Mouse (Mus musculus) liver, embryonic 13.5 days (tissue): ENCODE data around the gene Klhl29. TPM values are rescaled to one million over a fixed set of nuclear protein-coding genes. Genes with fewer than 3 reads are reported as not detected.

Source experiments
- ATAC-seq: fragments of 200-750 bp; cut with Nextera tagmentation; 2 replicates; pipeline ENCODE4 v1.8.0; 2017; ENCODE audit warnings: low read depth, mild to moderate bottlenecking, moderate number of reproducible peaks, moderate library complexity
- DNase-seq: peaks from one replicate; pipeline ENCODE4 v3.0.0; 2022
- H3K27ac ChIP-seq: fragments of 300-500 bp; sonication (generic); 2 replicates; pipeline ENCODE4 v1.5.1; 2015; ENCODE audit warnings: moderate library complexity, mild to moderate bottlenecking, inconsistent platforms
- H3K27me3 ChIP-seq: fragments of 300-500 bp; sonication (generic); 2 replicates; pipeline ENCODE4 v1.6.1; 2015; ENCODE audit warnings: mild to moderate bottlenecking, inconsistent platforms
- H3K36me3 ChIP-seq: fragments of 300-500 bp; sonication (generic); 2 replicates; pipeline ENCODE4 v1.6.1; 2015; ENCODE audit warnings: mild to moderate bottlenecking, inconsistent platforms
- H3K4me1 ChIP-seq: fragments of 300-500 bp; sonication (generic); replicated peaks from 2 replicates; pipeline ENCODE4 v1.6.1; 2015; ENCODE audit warnings: inconsistent platforms
- H3K4me2 ChIP-seq: fragments of 300-500 bp; sonication (generic); 2 replicates; pipeline ENCODE4 v1.6.1; 2015; ENCODE audit warnings: inconsistent platforms, mild to moderate bottlenecking, moderate library complexity
- H3K4me3 ChIP-seq: fragments of 300-500 bp; sonication (generic); replicated peaks from 2 replicates; pipeline ENCODE4 v1.5.1; 2015; ENCODE audit warnings: mild to moderate bottlenecking, inconsistent platforms
- H3K9ac ChIP-seq: fragments of 300-500 bp; sonication (generic); 2 replicates; pipeline ENCODE4 v1.6.1; 2015; ENCODE audit warnings: mild to moderate bottlenecking, inconsistent platforms
- H3K9me3 ChIP-seq: fragments of 300-500 bp; sonication (generic); replicated peaks from 2 replicates; pipeline ENCODE4 v1.6.1; 2016; ENCODE audit warnings: inconsistent platforms
- WGBS: fragments of 180-500 bp; shearing (Covaris S2); methylation state at CpG from one replicate; pipeline ENCODE4 v1.1.7; 2015; ENCODE audit not compliant: insufficient replicate concordance; 5-methylcytosine and 5-hydroxymethylcytosine counted together
- polyA plus RNA-seq: library from polyadenylated mRNA; unstranded; fragments of >200 nt; fragmentation: Nextera tagmentation; extraction: Ambion mirVana; gene quantifications from 2 replicates; pipeline ENCODE4 v1.2.1, GENCODE M21; 2015

Klhl29 gene
- polyA plus RNA-seq, 1 experiment from 2014 or later, result 0.05 TPM

DNA sequence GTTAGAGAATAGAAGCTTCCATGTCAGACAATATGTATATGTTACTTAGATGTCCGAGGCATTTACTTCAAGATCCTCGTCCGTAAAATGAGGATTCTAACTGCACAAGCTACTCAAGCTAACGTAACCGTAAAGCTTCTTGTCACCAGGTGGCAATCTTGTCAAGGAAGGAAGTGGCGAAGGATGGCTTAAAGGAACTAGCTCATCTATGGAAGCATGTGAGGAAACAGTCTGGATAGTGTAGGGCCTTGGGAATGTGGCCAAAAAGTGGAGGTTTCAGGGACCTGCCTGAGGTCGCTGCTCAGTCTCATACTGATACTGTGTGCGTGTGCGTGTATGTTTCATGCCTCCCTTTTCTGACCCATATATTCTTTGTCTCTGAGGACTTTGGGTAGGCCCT lies 275.9 kb downstream of the Klhl29 start:
- H3K4me2 ChIP-seq, result no peak overlapping the region
- no peak overlapping the region for H3K27ac ChIP-seq
- no peak overlapping the region for H3K9ac ChIP-seq
- DNase-seq (no peak), ATAC-seq (no peak)
- H3K27me3 ChIP-seq, result no peaks in the 10 kb centered on the region
- no peak overlapping the region for H3K4me3 ChIP-seq
- no peaks in the 10 kb centered on the region for H3K4me1 ChIP-seq
- no peaks in the 10 kb centered on the region for H3K9me3 ChIP-seq
- 60% methylated on average over 9 of the region's 9 CpGs for WGBS
- no peaks in the 10 kb centered on the region for H3K36me3 ChIP-seq

DNA sequence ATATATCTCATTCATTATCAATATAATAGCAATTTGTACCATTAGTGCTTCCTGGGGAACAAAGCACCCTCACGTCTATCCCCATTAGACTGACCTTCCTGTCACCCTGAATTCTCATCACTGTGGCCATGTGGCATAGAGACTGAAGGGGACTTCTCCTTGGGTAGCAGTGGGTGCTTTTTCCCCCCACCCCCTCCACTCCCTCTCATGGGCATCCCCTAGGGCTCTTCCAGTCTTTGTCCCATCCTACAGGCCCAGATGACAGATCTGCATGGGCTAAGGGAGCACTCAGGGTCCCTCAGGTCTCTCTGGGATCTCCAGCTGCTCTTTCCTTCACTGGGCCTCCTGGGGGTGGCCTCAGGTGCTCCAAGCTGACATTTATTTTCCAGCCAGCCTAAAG lies 286.8 kb downstream of the Klhl29 start:
- Histone ChIP-seq H3K4me2 (no peak overlapping the region), H3K27me3 (no peaks in the 10 kb centered on the region), H3K4me1 (no peaks in the 10 kb centered on the region), H3K9me3 (no peaks in the 10 kb centered on the region), H3K27ac (no peak overlapping the region), H3K9ac (no peak overlapping the region), H3K4me3 (no peak overlapping the region), H3K36me3 (no peaks in the 10 kb centered on the region)
- WGBS, result 41% methylated on average over 1 of the region's 1 CpGs
- no peak for DNase-seq
- ATAC-seq, result no peak

DNA sequence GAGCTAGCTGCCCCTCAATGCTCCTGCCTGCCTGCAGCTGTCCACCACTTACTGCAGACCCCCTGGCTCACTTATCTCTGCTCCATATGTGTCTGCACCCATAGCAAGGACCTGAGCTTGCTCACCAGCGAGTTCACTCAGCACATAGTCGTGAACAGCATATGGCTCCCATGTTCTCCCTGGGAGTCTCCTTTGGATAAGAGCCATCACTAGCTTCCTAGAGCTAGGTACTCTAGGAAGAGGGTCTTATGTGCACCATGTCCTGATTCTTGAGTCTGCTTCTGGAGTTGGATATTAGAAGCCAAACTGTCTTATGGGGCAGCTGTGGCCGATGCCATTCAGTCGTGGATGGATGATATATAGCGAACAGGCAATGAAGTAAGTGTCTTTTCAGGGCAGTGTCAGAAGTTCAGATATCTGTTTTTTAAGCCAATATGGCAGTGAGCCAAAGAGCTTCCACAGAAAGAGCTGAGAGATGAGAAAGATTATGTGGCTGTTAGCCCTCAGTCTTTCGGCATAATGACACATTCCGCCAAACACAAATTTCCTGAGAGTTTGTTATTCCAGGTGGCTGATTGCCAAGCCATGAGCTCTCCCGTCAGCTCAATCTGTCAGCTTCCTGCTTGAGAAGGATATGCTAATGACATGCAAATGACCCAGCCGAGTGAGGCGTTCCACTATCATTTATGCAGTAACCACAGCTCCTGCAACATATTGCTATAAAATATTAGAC lies 287.5 kb downstream of the Klhl29 start:
- no peak for DNase-seq
- no peak overlapping the region for H3K27ac ChIP-seq
- no peak for ATAC-seq
- no peaks in the 10 kb centered on the region for H3K36me3 ChIP-seq
- H3K4me3 ChIP-seq, result no peak overlapping the region
- H3K9me3 ChIP-seq, result no peaks in the 10 kb centered on the region
- H3K4me2 ChIP-seq, result no peak overlapping the region
- no peak overlapping the region for H3K9ac ChIP-seq
- no peaks in the 10 kb centered on the region for H3K27me3 ChIP-seq
- H3K4me1 ChIP-seq, result no peaks in the 10 kb centered on the region
- WGBS, result 42% methylated on average over 10 of the region's 10 CpGs

DNA sequence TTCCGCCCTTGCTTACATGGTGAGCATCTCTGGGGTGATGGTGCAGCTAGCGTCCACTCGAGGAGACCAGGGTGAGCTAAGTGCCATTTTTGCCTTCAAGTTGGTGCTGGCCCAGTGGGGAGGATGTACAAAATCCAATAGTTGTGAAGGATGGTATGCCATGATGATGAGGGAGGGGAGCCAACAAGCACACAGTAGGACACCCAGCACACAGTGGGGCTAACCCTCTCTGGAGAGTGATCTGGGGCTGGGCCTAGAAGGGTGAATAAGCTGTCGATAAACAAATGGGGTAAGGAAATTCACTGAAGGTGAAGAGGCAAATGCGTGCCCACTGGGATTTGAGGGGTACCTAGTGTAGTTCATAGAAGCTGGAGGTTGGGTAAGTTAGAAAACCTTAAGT lies 290.8 kb downstream of the Klhl29 start:
- Histone ChIP-seq H3K27me3 (no peaks in the 10 kb centered on the region), H3K4me1 (no peaks in the 10 kb centered on the region), H3K27ac (no peak overlapping the region), H3K9me3 (no peaks in the 10 kb centered on the region), H3K9ac (no peak overlapping the region), H3K4me3 (no peak overlapping the region), H3K36me3 (no peaks in the 10 kb centered on the region), H3K4me2 (no peak overlapping the region)
- ATAC-seq (no peak), DNase-seq (no peak)
- 76% methylated on average over 5 of the region's 5 CpGs for WGBS

DNA sequence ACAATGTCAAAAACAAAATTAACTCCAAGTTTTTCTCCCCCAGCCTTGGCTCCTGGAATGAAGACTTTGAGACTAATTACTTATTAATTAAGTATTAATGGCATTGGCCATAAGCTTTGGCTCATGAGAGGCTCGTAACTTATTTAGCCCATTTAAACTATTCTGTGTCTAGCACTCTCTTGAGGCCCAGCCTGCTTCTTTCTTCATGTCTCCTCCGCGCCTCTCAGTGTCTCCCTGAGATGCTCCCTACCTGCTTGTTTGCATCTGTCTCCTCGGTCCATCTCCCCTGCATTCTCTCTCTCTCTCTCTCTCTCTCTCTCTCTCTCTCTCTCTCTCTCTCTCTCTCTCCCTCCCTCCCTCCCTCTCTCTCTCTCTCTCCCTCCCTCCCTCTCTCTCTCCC lies 294.0 kb downstream of the Klhl29 start:
- DNase-seq (no peak), ATAC-seq (no peak)
- Histone ChIP-seq H3K9me3 (no peaks in the 10 kb centered on the region), H3K9ac (no peak overlapping the region), H3K4me2 (no peak overlapping the region), H3K4me3 (no peak overlapping the region), H3K4me1 (no peaks in the 10 kb centered on the region), H3K27me3 (no peaks in the 10 kb centered on the region), H3K27ac (no peak overlapping the region), H3K36me3 (no peaks in the 10 kb centered on the region)
- WGBS, result 71% methylated on average over 4 of the region's 4 CpGs

DNA sequence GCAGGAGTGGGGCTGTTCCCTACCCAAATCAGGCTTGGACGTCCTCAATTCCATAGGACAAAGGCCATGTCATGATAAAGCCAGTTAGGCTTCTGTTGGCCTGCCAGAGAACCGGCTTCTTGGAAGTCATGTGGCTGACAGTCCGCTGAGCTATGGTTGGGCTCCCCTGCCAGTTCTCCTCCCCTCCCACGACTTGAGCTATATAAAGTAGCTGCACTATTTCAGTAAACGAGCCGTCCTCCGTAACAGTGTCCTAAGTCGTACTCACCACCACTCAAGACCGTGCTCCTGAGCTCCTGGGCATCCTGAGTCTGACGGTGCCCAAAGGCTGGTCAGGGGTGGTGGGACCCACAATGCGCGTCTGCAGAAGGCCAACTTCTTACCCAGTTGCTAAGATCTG lies 302.3 kb downstream of the Klhl29 start:
- H3K4me2 ChIP-seq, result no peak overlapping the region

DNA sequence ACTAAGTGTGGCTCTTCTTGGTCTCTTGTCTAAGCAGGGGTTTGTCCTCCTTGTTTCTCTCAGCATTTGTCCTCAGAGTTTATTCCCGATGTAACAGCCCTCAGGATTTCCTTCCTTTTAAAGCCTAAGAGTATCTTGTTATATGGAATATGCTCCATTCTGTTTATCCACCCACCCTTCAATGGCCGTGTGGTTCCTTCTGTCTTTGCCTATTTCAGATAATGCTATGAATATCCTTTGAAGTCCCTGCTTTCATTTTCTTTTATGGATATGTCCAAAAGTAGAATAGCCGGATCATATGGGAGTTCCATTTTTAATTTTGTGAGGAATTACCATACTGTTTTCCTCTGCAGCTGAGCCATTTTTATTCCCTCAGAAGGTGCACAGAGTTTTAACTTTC lies 305.4 kb downstream of the Klhl29 start:
- Histone ChIP-seq H3K9ac (no peak overlapping the region), H3K9me3 (no peaks in the 10 kb centered on the region), H3K27ac (no peak overlapping the region), H3K4me2 (no peak overlapping the region), H3K4me3 (no peak overlapping the region), H3K27me3 (no peaks in the 10 kb centered on the region), H3K36me3 (no peaks in the 10 kb centered on the region), H3K4me1 (no peaks in the 10 kb centered on the region)
- no peak for ATAC-seq
- no peak for DNase-seq
- WGBS, result 69% methylated on average over 3 of the region's 3 CpGs

More for the DNA sequence above, 302.3 kb downstream of the Klhl29 start:
- Histone ChIP-seq H3K36me3 (no peaks in the 10 kb centered on the region), H3K4me3 (no peak overlapping the region), H3K27me3 (no peaks in the 10 kb centered on the region), H3K9me3 (no peaks in the 10 kb centered on the region), H3K4me1 (no peaks in the 10 kb centered on the region), H3K27ac (no peak overlapping the region), H3K9ac (no peak overlapping the region)
- ATAC-seq, result no peak
- no peak for DNase-seq
- 71% methylated on average over 12 of the region's 12 CpGs for WGBS

DNA sequence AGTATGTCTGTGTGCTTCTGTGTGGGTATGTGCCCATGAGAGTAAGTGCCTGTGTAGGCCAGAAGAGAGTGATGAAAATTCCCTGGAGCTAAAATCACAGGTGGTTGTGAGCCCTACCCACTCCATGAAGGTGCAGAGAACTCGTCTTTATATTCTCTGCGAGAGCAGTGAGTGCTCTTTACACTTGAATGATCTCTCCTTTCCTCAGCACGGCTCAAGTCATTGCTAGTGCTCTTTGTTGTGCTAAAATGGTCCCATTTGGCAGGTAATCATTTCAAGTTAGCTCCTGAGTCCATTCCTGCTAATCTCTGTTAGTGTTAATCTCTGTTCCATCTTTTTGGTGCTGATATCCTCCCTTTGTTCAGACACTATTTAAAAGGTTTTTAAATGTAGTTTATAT lies 307.9 kb downstream of the Klhl29 start:
- no peak overlapping the region for H3K27ac ChIP-seq
- H3K9ac ChIP-seq, result no peak overlapping the region
- H3K4me1 ChIP-seq, result no peaks in the 10 kb centered on the region
- H3K27me3 ChIP-seq, result no peaks in the 10 kb centered on the region
- no peak overlapping the region for H3K4me3 ChIP-seq
- H3K4me2 ChIP-seq, result no peak overlapping the region
- WGBS, result 41% methylated on average over 3 of the region's 3 CpGs
- no peaks in the 10 kb centered on the region for H3K36me3 ChIP-seq
- no peaks in the 10 kb centered on the region for H3K9me3 ChIP-seq
- DNase-seq, result no peak
- no peak for ATAC-seq

DNA sequence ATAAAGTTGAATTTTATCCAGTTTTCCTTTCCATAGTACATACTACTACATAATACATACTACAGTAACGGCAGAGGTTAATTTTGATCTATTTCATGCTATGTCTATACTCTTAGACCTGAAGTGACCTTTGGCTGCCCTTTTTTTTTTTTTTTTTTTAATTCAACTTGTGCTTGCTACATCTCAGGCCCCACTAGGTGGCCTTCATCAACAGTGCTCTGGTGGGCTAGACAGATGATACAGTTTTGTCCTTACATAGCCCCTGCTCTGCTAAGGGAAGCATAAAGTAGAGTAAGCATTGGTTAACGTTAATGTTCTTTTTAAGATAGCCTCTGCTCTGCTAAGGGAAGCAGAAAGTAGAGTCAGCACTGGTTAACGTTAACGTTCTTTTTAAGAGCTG lies 327.4 kb downstream of the Klhl29 start:
- 94% methylated on average over 4 of the region's 4 CpGs for WGBS
- H3K27ac ChIP-seq, result no peak overlapping the region
- DNase-seq (no peak), ATAC-seq (no peak)
- no peak overlapping the region for H3K4me2 ChIP-seq
- H3K4me3 ChIP-seq, result no peak overlapping the region
- H3K36me3 ChIP-seq, result peaks cover 15% of the 10 kb centered on the region
- H3K9me3 ChIP-seq, result peaks cover 23% of the 10 kb centered on the region
- no peaks in the 10 kb centered on the region for H3K4me1 ChIP-seq
- no peaks in the 10 kb centered on the region for H3K27me3 ChIP-seq
- H3K9ac ChIP-seq, result no peak overlapping the region

DNA sequence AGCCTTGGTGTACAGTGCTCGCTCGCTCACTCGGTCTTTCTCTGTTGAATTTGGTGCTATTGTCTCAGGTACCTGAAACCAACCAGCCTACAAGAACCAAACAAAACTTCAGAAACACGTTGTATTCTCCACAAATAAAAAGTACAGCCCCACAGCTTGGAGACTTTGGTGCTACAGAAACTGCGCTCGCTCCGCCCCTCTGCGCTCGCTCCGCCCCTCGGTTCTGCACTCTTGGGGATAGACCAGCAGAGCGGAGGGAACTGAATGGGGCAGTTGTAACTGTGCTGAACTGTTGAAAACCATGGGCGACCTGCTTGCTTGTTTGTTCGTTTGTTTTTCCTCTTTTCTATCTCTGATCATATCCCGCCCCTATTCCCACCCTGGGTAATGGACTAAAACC lies 331.3 kb downstream of the Klhl29 start:
- no peak for DNase-seq
- WGBS, result 88% methylated on average over 15 of the region's 15 CpGs
- Histone ChIP-seq H3K36me3 (peaks cover 24% of the 10 kb centered on the region), H3K4me1 (no peaks in the 10 kb centered on the region), H3K4me3 (no peak overlapping the region), H3K9ac (no peak overlapping the region), H3K9me3 (no peaks in the 10 kb centered on the region), H3K27me3 (no peaks in the 10 kb centered on the region), H3K4me2 (no peak overlapping the region), H3K27ac (no peak overlapping the region)
- no peak for ATAC-seq

DNA sequence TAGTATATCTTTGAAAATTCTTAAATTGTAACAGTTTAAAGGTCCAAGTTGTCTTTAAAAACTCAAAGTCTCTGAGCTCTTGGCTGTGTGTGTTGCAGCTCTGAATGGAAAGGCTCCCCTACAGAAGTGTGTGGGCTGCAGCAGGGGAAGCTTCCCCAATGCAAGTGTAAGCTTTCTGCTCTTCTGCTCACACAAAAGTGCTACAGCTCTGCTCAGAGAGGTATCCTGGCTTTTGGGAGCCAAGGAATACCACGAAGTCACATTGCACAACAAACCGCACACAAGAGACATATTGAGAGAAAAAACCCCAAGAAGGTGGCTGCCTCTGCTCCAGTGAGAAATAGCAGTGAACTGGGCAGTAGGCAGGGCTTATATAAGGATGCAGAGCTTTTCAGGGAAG lies 337.5 kb downstream of the Klhl29 start:
- 94% methylated on average over 2 of the region's 2 CpGs for WGBS
- Histone ChIP-seq H3K9me3 (no peaks in the 10 kb centered on the region), H3K27ac (no peak overlapping the region), H3K4me3 (no peak overlapping the region), H3K4me2 (no peak overlapping the region), H3K27me3 (no peaks in the 10 kb centered on the region), H3K4me1 (no peaks in the 10 kb centered on the region), H3K36me3 (peaks cover 59% of the 10 kb centered on the region), H3K9ac (no peak overlapping the region)
- DNase-seq (no peak), ATAC-seq (no peak)

DNA sequence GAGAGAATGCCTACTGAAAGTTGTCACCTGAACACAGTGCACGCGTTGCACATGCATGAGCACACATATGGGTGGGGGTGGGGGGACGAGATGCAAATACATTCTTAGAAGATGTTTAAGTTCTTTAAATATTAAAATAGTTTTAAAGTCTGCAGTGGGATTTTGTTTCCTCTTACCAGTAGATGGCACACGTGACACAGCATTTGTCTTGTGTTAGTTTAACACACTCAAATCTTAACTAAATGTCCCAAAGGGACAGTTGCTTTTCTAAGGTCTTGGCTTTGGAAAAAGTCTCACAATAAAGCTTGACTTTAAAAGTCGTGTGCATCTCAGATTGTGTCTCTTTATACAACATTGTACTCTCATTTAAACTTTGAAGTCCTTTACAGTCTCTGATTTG lies 346.4 kb downstream of the Klhl29 start:
- H3K27me3 ChIP-seq, result no peaks in the 10 kb centered on the region
- peaks cover 59% of the 10 kb centered on the region for H3K36me3 ChIP-seq
- 81% methylated on average over 5 of the region's 5 CpGs for WGBS
- no peaks in the 10 kb centered on the region for H3K9me3 ChIP-seq
- no peak for ATAC-seq
- no peak overlapping the region for H3K9ac ChIP-seq
- no peak for DNase-seq
- H3K4me3 ChIP-seq, result no peak overlapping the region
- no peak overlapping the region for H3K27ac ChIP-seq
- H3K4me2 ChIP-seq, result no peak overlapping the region
- no peaks in the 10 kb centered on the region for H3K4me1 ChIP-seq
